Comparison of ENCODE assay signal across 8 mouse cellular contexts in genomic region chr3:33955854-33956624, GRCm38 (mm10).
DNase-seq lines count a peak whose midpoint lies in the region; ATAC-seq and TF ChIP-seq lines count a peak whose summit lies in the region.

No protein-coding gene starts in this region.

- no peak overlapping the region for H3K27ac ChIP-seq in MEL (ENCODE audit: control insufficient read depth, low read depth, low read length)
- no peak overlapping the region for H3K27ac ChIP-seq in forebrain, postnatal 0 days (ENCODE audit: low read depth, low read length)

- ATAC-seq in forebrain, postnatal 0 days, result peak; percentile 73
- peak; percentile 73 for ATAC-seq in neutrophil, adult 5-6 weeks (ENCODE audit: extremely low read depth, insufficient number of reproducible peaks, low FRiP score, poor library complexity, severe bottlenecking)

- TF ChIP-seq CTCF in MEL (IDR thresholded peaks at IDR 0.05 in 2 of 3, conservative IDR thresholded peaks at IDR 0.05 in 1 of 3; ENCODE audit: control insufficient read depth in 1 of 3, insufficient read depth in 1 of 3, low read depth in 2 of 3, low read length in 3 of 3, poor library complexity in 1 of 3, severe bottlenecking in 1 of 3), result peak; percentile 67 to 96 (median 83)
- TF ChIP-seq CTCF in forebrain, postnatal 0 days (IDR thresholded peaks at IDR 0.05; ENCODE audit: low read depth), result peak; percentile 91

- H3K79me2 ChIP-seq in MEL (ENCODE audit: control insufficient read depth, insufficient read depth, low read length, poor library complexity), result no peaks in the 10 kb centered on the region

- no peak for TF ChIP-seq POLR2A in MEL (IDR thresholded peaks at IDR 0.05; ENCODE audit: control insufficient read depth in 1 of 2, insufficient read depth in 1 of 2, low read depth in 1 of 2, low read length in 2 of 2, poor library complexity in 1 of 2)

- TF ChIP-seq EP300 in MEL (IDR thresholded peaks at IDR 0.05; ENCODE audit: low read depth in 1 of 2, low read length in 2 of 2), result no peak

- H3K4me3 ChIP-seq in MEL (ENCODE audit: control insufficient read depth in 1 of 2, insufficient read depth in 1 of 2, low read depth in 2 of 2, low read length in 2 of 2), result peak overlapping the region in 1 of 2 experiments; percentile 32; a peak in 2 of 4 replicates
- H3K4me3 ChIP-seq in forebrain, postnatal 0 days (ENCODE audit: low read depth, low read length), result peak overlapping the region; percentile 21; the same call in 1 of the 2 replicates

- no peaks in the 10 kb centered on the region for H3K27me3 ChIP-seq in MEL (ENCODE audit: control insufficient read depth in 1 of 2, insufficient read depth in 2 of 2, low read length in 2 of 2)
- peaks cover 11% of the 10 kb centered on the region; the same call in 1 of the 2 replicates for H3K27me3 ChIP-seq in forebrain, postnatal 0 days (ENCODE audit: insufficient read depth, low read length)

- no peaks in the 10 kb centered on the region for H3K9me3 ChIP-seq in MEL (replicated peaks; ENCODE audit: insufficient read depth, low read length)
- H3K9me3 ChIP-seq in forebrain, postnatal 0 days (ENCODE audit: low read length), result no peaks in the 10 kb centered on the region

- DNase-seq in MEL (ENCODE audit: low read depth, low spot score), result peak; percentile 89
- peak; percentile 57 to 71 for DNase-seq in cerebellum, adult 18-20 months
- peak; percentile 87 for DNase-seq in forebrain, postnatal 0 days
- DNase-seq in heart, postnatal 36 days, result peak; percentile 60 to 71
- DNase-seq in layer of hippocampus, adult 18-20 months (ENCODE audit: low spot score in 2 of 2), result peak; percentile 37 to 85
- peak; percentile 67 to 79 for DNase-seq in lung, adult 18-20 months
- peak; percentile 3 to 15 for DNase-seq in thymus, adult 18-20 months

- no peak overlapping the region for H3K9ac ChIP-seq in MEL (ENCODE audit: control insufficient read depth, low read depth, low read length, poor library complexity, severe bottlenecking)
- H3K9ac ChIP-seq in forebrain, postnatal 0 days, result no peak overlapping the region

- WGBS in forebrain, postnatal 0 days, result 2% methylated on average over 19 of the region's 19 CpGs

- H3K4me2 ChIP-seq in forebrain, postnatal 0 days (ENCODE audit: low read depth), result peak overlapping the region; percentile 47

- TF ChIP-seq RAD21 in MEL (IDR thresholded peaks at IDR 0.05; ENCODE audit: low read depth, low read length), result peak; percentile 99

- H3K4me1 ChIP-seq in MEL (ENCODE audit: control insufficient read depth in 1 of 2, insufficient read depth in 2 of 2, low read length in 2 of 2), result peaks cover 0 to 5% of the 10 kb centered on the region in 2 experiments; a peak in 2 of 4 replicates
- 0 out of 2 replicates have a peak, but pooled peaks cover 10% of the 10 kb centered on the region for H3K4me1 ChIP-seq in forebrain, postnatal 0 days (ENCODE audit: insufficient read depth)

- H3K36me3 ChIP-seq in MEL (ENCODE audit: control insufficient read depth in 1 of 2, insufficient read depth in 2 of 2, low read length in 2 of 2), result peaks cover 0 to 3% of the 10 kb centered on the region in 2 experiments; a peak in 2 of 4 replicates
- H3K36me3 ChIP-seq in forebrain, postnatal 0 days (ENCODE audit: insufficient read depth), result no peaks in the 10 kb centered on the region

- intact Hi-C loops in heart, postnatal 36 days (cut with DNase I), result loop anchor here (1.0 to 10.0 kb wide), 6 partner anchors 129 to 1529 kb away; partner anchors contain the start of gene Dnajc19

TF ChIP-seq in MEL, 35 proteins besides CTCF, POLR2A, EP300 and RAD21:
- TF ChIP-seq MAFK (IDR thresholded peaks at IDR 0.05; ENCODE audit: borderline replicate concordance, low read depth, low read length), result no peak
- TF ChIP-seq GATA1 (IDR thresholded peaks at IDR 0.05; ENCODE audit: low read depth, low read length), result peak; percentile 52
- no peak for TF ChIP-seq RCOR1 (IDR thresholded peaks at IDR 0.05; ENCODE audit: low read depth, low read length)
- TF ChIP-seq SMC3 (IDR thresholded peaks at IDR 0.05; ENCODE audit: low read depth, low read length), result peak; percentile 85
- 0 out of 2 replicates have a peak, but pooled peaks have one; percentile 18 for TF ChIP-seq ETS1 (IDR thresholded peaks at IDR 0.05; ENCODE audit: low read depth, low read length)
- peak; percentile 86 for TF ChIP-seq ZC3H11A (IDR thresholded peaks at IDR 0.05; ENCODE audit: low read depth, low read length)
- TF ChIP-seq MXI1 (IDR thresholded peaks at IDR 0.05; ENCODE audit: low read depth, low read length), result peak; percentile 26; the same call in 1 of the 2 replicates
- no peak for TF ChIP-seq MEF2A (IDR thresholded peaks at IDR 0.05; ENCODE audit: extremely low read depth, insufficient replicate concordance, low read depth, low read length, poor library complexity, severe bottlenecking)
- TF ChIP-seq JUND (IDR thresholded peaks at IDR 0.05; ENCODE audit: low read depth, low read length), result 0 out of 2 replicates have a peak, but pooled peaks have one; percentile 28
- peak; percentile 86 for TF ChIP-seq SIN3A (IDR thresholded peaks at IDR 0.05; ENCODE audit: low read length)
- TF ChIP-seq MYB (IDR thresholded peaks at IDR 0.05; ENCODE audit: low read depth, low read length), result no peak

Comparison
In these comparisons a context has a peak if more than half of its experiments do, and no peak if none do; other contexts are left out.
1. DNase-seq: peak in every context shown above with its lines; median percentile 89 in MEL; 87 in forebrain, postnatal 0 days; 73 in lung, adult 18-20 months; 66 in heart, postnatal 36 days; 64 in cerebellum, adult 18-20 months; 61 in layer of hippocampus, adult 18-20 months; 9 in thymus, adult 18-20 months.